Mouse (Mus musculus): ENCODE measurements around the gene Atp1a3. TPM values are rescaled to one million over a fixed set of nuclear protein-coding genes. Genes with fewer than 3 reads are reported as not detected.
A peak's percentile ranks its signal among the peaks of the same experiment; 100 is the strongest.

Atp1a3 gene
- polyA plus RNA-seq, 1 experiment from 2014 or later = 45.9 TPM

- Histone ChIP-seq H3K9me3 (no peaks in the 10 kb centered on the region), H3K27ac (no peak overlapping the region), H3K36me3 (no peaks in the 10 kb centered on the region), H3K27me3 (ENCODE audit: insufficient read depth, poor library complexity, severe bottlenecking) (peaks cover 100% of the 10 kb centered on the region), H3K4me1 (replicated peaks) (peaks cover 72% of the 10 kb centered on the region), H3K4me3 (no peak overlapping the region)
- DNase-seq (ENCODE audit: low spot score) = no peak
- WGBS = 4% methylated on average over 7 of the region's 7 CpGs
Measured at GRCm38 (mm10) chr7:24947316-24948048, 58.3 kb downstream of the Atp1a3 start.

- WGBS = under 1% methylated on average over 72 of the region's 72 CpGs
- DNase-seq (ENCODE audit: low spot score) = no peak
Measured at GRCm38 (mm10) chr7:24944257-24944950, 61.4 kb downstream of the Atp1a3 start, which contains the start of gene Gm4881. Gene Gm4881 (minus strand): TSS chr7:24944494.

GRCm38 (mm10) chr7:24943641-24944040, 62.1 kb downstream of the Atp1a3 start:
- Histone ChIP-seq H3K36me3 (no peaks in the 10 kb centered on the region), H3K4me1 (replicated peaks) (peaks cover 33% of the 10 kb centered on the region), H3K27me3 (ENCODE audit: insufficient read depth, poor library complexity, severe bottlenecking) (peaks cover 100% of the 10 kb centered on the region), H3K27ac (no peak overlapping the region), H3K9me3 (no peaks in the 10 kb centered on the region), H3K4me3 (peak overlapping the region; percentile 49)
- WGBS = 5% methylated on average over 6 of the region's 6 CpGs
- DNase-seq (ENCODE audit: low spot score) = no peak

More at GRCm38 (mm10) chr7:24944257-24944950, 61.4 kb downstream of the Atp1a3 start, which contains the start of gene Gm4881:
- Histone ChIP-seq H3K27me3 (ENCODE audit: insufficient read depth, poor library complexity, severe bottlenecking) (peaks cover 100% of the 10 kb centered on the region), H3K9me3 (no peaks in the 10 kb centered on the region), H3K4me1 (replicated peaks) (peaks cover 41% of the 10 kb centered on the region), H3K4me3 (peak within 1 kb of the TSS; percentile 49), H3K36me3 (no peaks in the 10 kb centered on the region), H3K27ac (peak within 1 kb of the TSS; percentile 50; the same call in 1 of the 2 replicates)

GRCm38 (mm10) chr7:24931651-24932050, 74.1 kb downstream of the Atp1a3 start:
- Histone ChIP-seq H3K9me3 (no peaks in the 10 kb centered on the region), H3K36me3 (peaks cover 11% of the 10 kb centered on the region), H3K4me3 (peak overlapping the region; percentile 31), H3K27me3 (ENCODE audit: insufficient read depth, poor library complexity, severe bottlenecking) (peaks cover 98% of the 10 kb centered on the region), H3K27ac (no peak overlapping the region), H3K4me1 (replicated peaks) (peaks cover 65% of the 10 kb centered on the region)
- WGBS = 1% methylated on average over 15 of the region's 15 CpGs
- DNase-seq (ENCODE audit: low spot score) = no peak

GRCm38 (mm10) chr7:24930475-24930874, 75.3 kb downstream of the Atp1a3 start:
- 52% methylated on average over 6 of the region's 6 CpGs for WGBS
- H3K4me1 ChIP-seq (replicated peaks) = peaks cover 68% of the 10 kb centered on the region
- DNase-seq (ENCODE audit: low spot score) = no peak

More at GRCm38 (mm10) chr7:24930475-24930874, 75.3 kb downstream of the Atp1a3 start:
- Histone ChIP-seq H3K27me3 (ENCODE audit: insufficient read depth, poor library complexity, severe bottlenecking) (peaks cover 86% of the 10 kb centered on the region), H3K4me3 (no peak overlapping the region), H3K9me3 (no peaks in the 10 kb centered on the region), H3K27ac (no peak overlapping the region), H3K36me3 (peaks cover 23% of the 10 kb centered on the region)

Other genes starting within 250 kb of the Atp1a3 start
- not detected in 2 replicates for gene Cd177, start 245.6 kb downstream of the Atp1a3 start, polyA plus RNA-seq (2016; fragmentation: Nextera tagmentation; extraction: Ambion mirVana)
- 0.21 TPM in 1 of 2 replicates, not detected in the other for gene Ceacam10, start 228.8 kb downstream of the Atp1a3 start, polyA plus RNA-seq (2016; fragmentation: Nextera tagmentation; extraction: Ambion mirVana)
- 15.5 and 24.3 TPM in 2 replicates for gene Gm9844, start 143.7 kb downstream of the Atp1a3 start, polyA plus RNA-seq (2016; fragmentation: Nextera tagmentation; extraction: Ambion mirVana)
- gene Lypd4, start 136.0 kb downstream of the Atp1a3 start, polyA plus RNA-seq (2016; fragmentation: Nextera tagmentation; extraction: Ambion mirVana) = not detected in 2 replicates
- not detected in 2 replicates for gene Dmrtc2, start 135.9 kb downstream of the Atp1a3 start, polyA plus RNA-seq (2016; fragmentation: Nextera tagmentation; extraction: Ambion mirVana)
- gene Rps19, start 121.6 kb downstream of the Atp1a3 start, polyA plus RNA-seq (2016; fragmentation: Nextera tagmentation; extraction: Ambion mirVana) = 1,985 and 2,165 TPM in 2 replicates
- 0.13 and 0.29 TPM in 2 replicates for gene Cd79a, start 108.6 kb downstream of the Atp1a3 start, polyA plus RNA-seq (2016; fragmentation: Nextera tagmentation; extraction: Ambion mirVana)
- 72.4 and 76.0 TPM in 2 replicates for gene Arhgef1, start 103.0 kb downstream of the Atp1a3 start, polyA plus RNA-seq (2016; fragmentation: Nextera tagmentation; extraction: Ambion mirVana)
- gene Gm4881, start 61.5 kb downstream of the Atp1a3 start, polyA plus RNA-seq (2016; fragmentation: Nextera tagmentation; extraction: Ambion mirVana) = 0.42 and 2.7 TPM in 2 replicates
- 98.4 and 126 TPM in 2 replicates for gene Rabac1, start 33.2 kb downstream of the Atp1a3 start, polyA plus RNA-seq (2016; fragmentation: Nextera tagmentation; extraction: Ambion mirVana)
- gene Grik5, start 66.4 kb upstream of the Atp1a3 start, polyA plus RNA-seq (2016; fragmentation: Nextera tagmentation; extraction: Ambion mirVana) = 5.5 and 7.9 TPM in 2 replicates
- 44.4 and 45.9 TPM in 2 replicates for gene Zfp574, start 66.6 kb upstream of the Atp1a3 start, polyA plus RNA-seq (2016; fragmentation: Nextera tagmentation; extraction: Ambion mirVana)
- gene Pou2f2, start 173.8 kb upstream of the Atp1a3 start, polyA plus RNA-seq (2016; fragmentation: Nextera tagmentation; extraction: Ambion mirVana) = 19.3 and 41.0 TPM in 2 replicates
- gene Dedd2, start 214.7 kb upstream of the Atp1a3 start, polyA plus RNA-seq (2016; fragmentation: Nextera tagmentation; extraction: Ambion mirVana) = 10.2 and 11.2 TPM in 2 replicates
- 2.5 and 3.0 TPM in 2 replicates for gene Zfp526, start 215.5 kb upstream of the Atp1a3 start, polyA plus RNA-seq (2016; fragmentation: Nextera tagmentation; extraction: Ambion mirVana)
- 11.6 and 12.5 TPM in 2 replicates for gene Gsk3a, start 231.9 kb upstream of the Atp1a3 start, polyA plus RNA-seq (2016; fragmentation: Nextera tagmentation; extraction: Ambion mirVana)
- gene Erf, start 244.8 kb upstream of the Atp1a3 start, polyA plus RNA-seq (2016; fragmentation: Nextera tagmentation; extraction: Ambion mirVana) = 8.0 and 8.6 TPM in 2 replicates

Measured in hindbrain, embryonic 10.5 days (tissue).